Mouse (Mus musculus) E14TG2a.4 (cell line): Measurements from ENCODE around the gene Hcn2.

Experiments used
- CTCF ChIP-seq: conservative IDR thresholded peaks from 2 replicates; pipeline ENCODE4 v1.5.1; 2014; ENCODE audit warnings: low read length
- NANOG ChIP-seq: IDR thresholded peaks from 2 replicates; pipeline ENCODE4 v1.6.1; 2014; ENCODE audit warnings: borderline replicate concordance, low read length, mixed read lengths
- POU5F1 ChIP-seq: IDR thresholded peaks from 2 replicates; pipeline ENCODE4 v1.6.1; 2014; ENCODE audit warnings: low read length, borderline replicate concordance

GRCm38 (mm10) chr10:79689178-79689577 lies 27.3 kb upstream of the Hcn2 start:
- TF ChIP-seq CTCF (no peak), NANOG (no peak), POU5F1 (no peak)
